Mouse (Mus musculus): Measurements from ENCODE around the gene Napsa. TPM values are rescaled to one million over a fixed set of nuclear protein-coding genes. Genes with fewer than 3 reads are reported as not detected.

Napsa gene
- polyA plus RNA-seq, 1 experiment from 2014 or later, result 3.9 TPM

DNA sequence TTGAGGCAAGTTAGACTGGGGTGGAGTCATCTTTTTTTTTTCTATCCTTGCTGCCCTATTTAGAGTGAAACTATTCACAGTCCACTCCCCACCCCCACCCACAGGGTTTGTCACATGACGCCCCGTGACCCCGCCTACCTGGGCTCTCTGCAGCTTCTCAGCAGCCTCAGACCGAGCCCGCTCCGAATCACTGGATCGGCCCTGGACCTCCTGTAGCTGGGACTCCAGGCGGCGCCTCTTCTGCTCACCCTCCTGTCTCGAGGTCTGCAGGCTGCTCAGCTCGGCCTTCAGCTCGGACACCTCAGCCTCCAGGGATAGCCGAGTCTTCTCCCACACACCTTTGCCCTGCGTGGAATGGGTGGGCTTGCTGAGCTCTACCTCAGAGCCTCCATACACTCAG is 52.6 kb downstream of the Napsa start:
- 58% methylated on average over 14 of the region's 14 CpGs for WGBS
- no peaks in the 10 kb centered on the region for H3K4me1 ChIP-seq (ENCODE audit: control insufficient read depth, insufficient read depth, low read length)
- no peaks in the 10 kb centered on the region for H3K27me3 ChIP-seq (replicated peaks; ENCODE audit: control insufficient read depth, insufficient read depth, low read length)
- 0 out of 2 replicates have a peak, but pooled peaks have one; percentile 17 for ATAC-seq
- H3K9ac ChIP-seq (ENCODE audit: low read depth, low read length), result no peak overlapping the region
- no peak overlapping the region for H3K4me2 ChIP-seq (ENCODE audit: low read depth, low read length)
- no peak overlapping the region for H3K27ac ChIP-seq (ENCODE audit: low read length)
- H3K9me3 ChIP-seq (ENCODE audit: control insufficient read depth, low read length), result no peaks in the 10 kb centered on the region
- no peak overlapping the region for H3K4me3 ChIP-seq (ENCODE audit: low read length)
- H3K36me3 ChIP-seq (ENCODE audit: control insufficient read depth, insufficient read depth, low read length), result peaks cover 22% of the 10 kb centered on the region

- Histone ChIP-seq H3K36me3 (ENCODE audit: control insufficient read depth, insufficient read depth, low read length) (peaks cover 17% of the 10 kb centered on the region), H3K9me3 (ENCODE audit: control insufficient read depth, low read length) (no peaks in the 10 kb centered on the region), H3K4me2 (ENCODE audit: low read depth, low read length) (no peak overlapping the region), H3K4me3 (ENCODE audit: low read length) (no peak overlapping the region), H3K4me1 (ENCODE audit: control insufficient read depth, insufficient read depth, low read length) (no peaks in the 10 kb centered on the region), H3K27me3 (replicated peaks; ENCODE audit: control insufficient read depth, insufficient read depth, low read length) (no peaks in the 10 kb centered on the region), H3K9ac (ENCODE audit: low read depth, low read length) (no peak overlapping the region), H3K27ac (ENCODE audit: low read length) (no peak overlapping the region)
- no peak for ATAC-seq
- WGBS, result 86% methylated on average over 13 of the region's 13 CpGs
Measured at GRCm38 (mm10) chr7:44625241-44626067, 53.3 kb downstream of the Napsa start.

DNA sequence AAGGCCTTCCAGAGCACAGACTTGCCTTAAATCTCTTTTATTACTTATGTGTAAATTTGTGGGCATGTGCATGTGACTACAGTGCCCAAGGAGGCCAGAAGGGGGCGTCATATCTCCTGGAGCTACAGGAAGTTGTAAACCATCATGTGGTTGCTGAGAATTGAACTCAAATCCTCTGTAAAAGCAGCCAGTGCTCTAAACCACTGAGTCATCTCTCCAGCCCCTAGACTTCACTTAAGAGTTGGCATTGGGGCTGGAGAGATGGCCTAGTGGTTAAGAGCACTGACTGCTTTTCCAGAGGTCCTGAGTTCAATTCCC is 53.8 kb downstream of the Napsa start:
- Histone ChIP-seq H3K4me2 (ENCODE audit: low read depth, low read length) (no peak overlapping the region), H3K4me3 (ENCODE audit: low read length) (no peak overlapping the region), H3K9me3 (ENCODE audit: control insufficient read depth, low read length) (no peaks in the 10 kb centered on the region), H3K4me1 (ENCODE audit: control insufficient read depth, insufficient read depth, low read length) (no peaks in the 10 kb centered on the region), H3K36me3 (ENCODE audit: control insufficient read depth, insufficient read depth, low read length) (peaks cover 17% of the 10 kb centered on the region), H3K27me3 (replicated peaks; ENCODE audit: control insufficient read depth, insufficient read depth, low read length) (no peaks in the 10 kb centered on the region), H3K9ac (ENCODE audit: low read depth, low read length) (no peak overlapping the region), H3K27ac (ENCODE audit: low read length) (no peak overlapping the region)
- 61% methylated on average over 1 of the region's 1 CpGs for WGBS
- ATAC-seq, result no peak

- no peaks in the 10 kb centered on the region for H3K27me3 ChIP-seq (replicated peaks; ENCODE audit: control insufficient read depth, insufficient read depth, low read length)
- H3K4me1 ChIP-seq (ENCODE audit: control insufficient read depth, insufficient read depth, low read length), result no peaks in the 10 kb centered on the region
- peaks cover 18% of the 10 kb centered on the region for H3K36me3 ChIP-seq (ENCODE audit: control insufficient read depth, insufficient read depth, low read length)
- H3K9me3 ChIP-seq (ENCODE audit: control insufficient read depth, low read length), result no peaks in the 10 kb centered on the region
- no peak overlapping the region for H3K4me3 ChIP-seq (ENCODE audit: low read length)
- no peak for ATAC-seq
- no peak overlapping the region for H3K9ac ChIP-seq (ENCODE audit: low read depth, low read length)
- no peak overlapping the region for H3K4me2 ChIP-seq (ENCODE audit: low read depth, low read length)
- 81% methylated on average over 13 of the region's 13 CpGs for WGBS
- no peak overlapping the region for H3K27ac ChIP-seq (ENCODE audit: low read length)
Measured at GRCm38 (mm10) chr7:44626966-44627365, 54.8 kb downstream of the Napsa start.

DNA sequence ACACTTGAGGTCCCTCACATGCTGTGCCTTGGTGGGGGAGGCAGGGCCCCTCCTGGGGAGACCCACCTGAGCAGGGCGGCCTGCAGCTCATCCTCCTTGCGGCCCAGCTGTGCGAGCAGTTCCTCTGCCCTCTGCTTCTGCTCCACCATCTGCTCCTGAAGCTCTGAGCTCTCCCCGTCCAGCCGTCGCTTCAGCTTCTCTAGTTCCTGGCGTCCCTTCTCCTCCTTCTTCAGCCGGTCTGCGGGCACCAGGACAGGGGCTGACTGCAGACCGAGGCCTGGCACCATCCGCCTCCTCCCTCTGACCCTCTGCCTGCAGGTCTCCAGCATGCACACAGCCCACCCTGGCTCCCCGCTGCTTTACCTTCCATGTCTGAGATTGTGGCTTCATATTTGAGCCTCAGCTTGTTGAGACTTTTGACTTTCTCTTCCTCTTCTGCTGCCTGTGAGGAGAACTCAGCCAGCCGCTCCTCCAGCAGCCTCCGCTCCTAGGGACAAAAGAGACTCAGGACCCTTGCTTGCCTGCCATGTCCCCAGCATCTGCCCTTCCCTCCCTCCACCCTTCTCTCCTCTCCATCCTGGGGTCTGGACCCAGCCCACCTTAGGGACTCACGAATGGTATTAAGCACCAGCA is 56.3 kb downstream of the Napsa start:
- Histone ChIP-seq H3K4me2 (ENCODE audit: low read depth, low read length) (no peak overlapping the region), H3K4me3 (ENCODE audit: low read length) (no peak overlapping the region), H3K4me1 (ENCODE audit: control insufficient read depth, insufficient read depth, low read length) (no peaks in the 10 kb centered on the region), H3K9me3 (ENCODE audit: control insufficient read depth, low read length) (no peaks in the 10 kb centered on the region), H3K9ac (ENCODE audit: low read depth, low read length) (no peak overlapping the region), H3K27me3 (replicated peaks; ENCODE audit: control insufficient read depth, insufficient read depth, low read length) (no peaks in the 10 kb centered on the region), H3K27ac (ENCODE audit: low read length) (no peak overlapping the region), H3K36me3 (ENCODE audit: control insufficient read depth, insufficient read depth, low read length) (peaks cover 11% of the 10 kb centered on the region)
- ATAC-seq, result no peak
- 86% methylated on average over 15 of the region's 15 CpGs for WGBS

GRCm38 (mm10) chr7:44630437-44630836 is 58.3 kb downstream of the Napsa start:
- H3K27ac ChIP-seq (ENCODE audit: low read length), result no peak overlapping the region
- H3K27me3 ChIP-seq (replicated peaks; ENCODE audit: control insufficient read depth, insufficient read depth, low read length), result no peaks in the 10 kb centered on the region
- no peak for ATAC-seq
- WGBS, result 70% methylated on average over 13 of the region's 13 CpGs
- H3K4me2 ChIP-seq (ENCODE audit: low read depth, low read length), result no peak overlapping the region
- no peak overlapping the region for H3K9ac ChIP-seq (ENCODE audit: low read depth, low read length)
- H3K36me3 ChIP-seq (ENCODE audit: control insufficient read depth, insufficient read depth, low read length), result peaks cover 5% of the 10 kb centered on the region; the same call in 1 of the 2 replicates
- H3K4me3 ChIP-seq (ENCODE audit: low read length), result no peak overlapping the region
- no peaks in the 10 kb centered on the region for H3K9me3 ChIP-seq (ENCODE audit: control insufficient read depth, low read length)
- H3K4me1 ChIP-seq (ENCODE audit: control insufficient read depth, insufficient read depth, low read length), result no peaks in the 10 kb centered on the region

GRCm38 (mm10) chr7:44632676-44633075 is 60.5 kb downstream of the Napsa start:
- Histone ChIP-seq H3K9me3 (ENCODE audit: control insufficient read depth, low read length) (no peaks in the 10 kb centered on the region), H3K27ac (ENCODE audit: low read length) (no peak overlapping the region), H3K4me1 (ENCODE audit: control insufficient read depth, insufficient read depth, low read length) (no peaks in the 10 kb centered on the region), H3K9ac (ENCODE audit: low read depth, low read length) (no peak overlapping the region), H3K36me3 (ENCODE audit: control insufficient read depth, insufficient read depth, low read length) (0 out of 2 replicates have a peak, but pooled peaks cover 5% of the 10 kb centered on the region), H3K27me3 (replicated peaks; ENCODE audit: control insufficient read depth, insufficient read depth, low read length) (no peaks in the 10 kb centered on the region), H3K4me2 (ENCODE audit: low read depth, low read length) (no peak overlapping the region), H3K4me3 (ENCODE audit: low read length) (no peak overlapping the region)
- no peak for ATAC-seq
- 30% methylated on average over 13 of the region's 13 CpGs for WGBS

DNA sequence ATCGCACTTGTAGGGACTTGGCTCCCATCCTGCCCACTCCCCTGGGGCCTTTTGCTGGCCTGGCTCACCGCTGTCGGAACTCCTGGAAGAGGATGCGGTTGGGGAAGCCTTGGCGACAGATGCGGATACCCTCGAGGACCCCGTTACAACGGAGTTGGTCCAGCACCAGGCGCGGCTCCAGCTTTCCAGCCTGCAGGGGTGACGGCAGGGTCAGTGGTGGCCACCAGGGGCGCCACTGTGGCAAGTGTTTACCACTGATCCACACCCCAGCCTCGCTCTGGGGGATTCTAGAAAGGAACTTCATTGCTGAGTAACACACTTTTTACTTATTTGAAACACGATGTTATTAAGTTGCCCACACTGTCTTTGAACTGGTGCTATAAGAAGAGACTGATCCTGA is 61.2 kb downstream of the Napsa start:
- WGBS, result 27% methylated on average over 15 of the region's 15 CpGs
- Histone ChIP-seq H3K36me3 (ENCODE audit: control insufficient read depth, insufficient read depth, low read length) (0 out of 2 replicates have a peak, but pooled peaks cover 5% of the 10 kb centered on the region), H3K4me3 (ENCODE audit: low read length) (no peak overlapping the region)

More for the DNA sequence above, 61.2 kb downstream of the Napsa start:
- no peaks in the 10 kb centered on the region for H3K27me3 ChIP-seq (replicated peaks; ENCODE audit: control insufficient read depth, insufficient read depth, low read length)
- no peak overlapping the region for H3K4me2 ChIP-seq (ENCODE audit: low read depth, low read length)
- no peak overlapping the region for H3K27ac ChIP-seq (ENCODE audit: low read length)
- no peak overlapping the region for H3K9ac ChIP-seq (ENCODE audit: low read depth, low read length)
- no peaks in the 10 kb centered on the region for H3K4me1 ChIP-seq (ENCODE audit: control insufficient read depth, insufficient read depth, low read length)
- no peaks in the 10 kb centered on the region for H3K9me3 ChIP-seq (ENCODE audit: control insufficient read depth, low read length)
- no peak for ATAC-seq

Data from intestine, embryonic 16.5 days (tissue).